Mouse (Mus musculus): ENCODE data around the gene Slc12a9. TPM values are rescaled to one million over a fixed set of nuclear protein-coding genes. Genes with fewer than 3 reads are reported as not detected.
A peak's percentile ranks its signal among the peaks of the same experiment; 100 is the strongest.
"Not testable (repeated sequence)": the region's sequence is repeated elsewhere in the genome, so short reads cannot be mapped to it uniquely, and the experiment has no call there.

Slc12a9 gene
- total and polyA plus RNA-seq, 2 experiments: 4.7 to 20.3 TPM

GRCm38 (mm10) chr5:137287032-137287952, 46.1 kb downstream of the Slc12a9 start, which contains the start of gene Ache:
Gene Ache, plus strand, starts transcription at chr5:137287519.
- 0 out of 2 replicates have a peak, but pooled peaks cover 3% of the 10 kb centered on the region for H3K4me1 ChIP-seq (ENCODE audit: control insufficient read depth, insufficient read depth, low read length)
- peaks cover 10% of the 10 kb centered on the region; the same call in 1 of the 2 replicates for H3K27me3 ChIP-seq (ENCODE audit: control insufficient read depth, insufficient read depth, low read length)
- no peak for DNase-seq (ENCODE audit: extremely low read depth, low read depth, low spot score)
- no peaks in the 10 kb centered on the region for H3K36me3 ChIP-seq (ENCODE audit: control insufficient read depth, insufficient read depth, low read length)
- peak within 1 kb of the TSS; percentile 38; the same call in 1 of the 2 replicates for H3K4me3 ChIP-seq (ENCODE audit: insufficient read depth, low read depth, low read length)
- H3K79me2 ChIP-seq (ENCODE audit: control insufficient read depth, insufficient read depth, low read length): no peaks in the 10 kb centered on the region
- no peak for TF ChIP-seq POLR2A (IDR thresholded peaks at IDR 0.05; ENCODE audit: extremely low read depth, insufficient read depth, low read length)
- TF ChIP-seq CTCF (IDR thresholded peaks at IDR 0.05; ENCODE audit: low read depth, low read length): no peak
- H3K9ac ChIP-seq (ENCODE audit: low read depth, low read length): peak within 1 kb of the TSS; percentile 18; the same call in 1 of the 2 replicates
- 6% methylated on average over 40 of the region's 40 CpGs for WGBS
- H3K27ac ChIP-seq (replicated peaks; ENCODE audit: insufficient read depth, low read depth, low read length): no peak within 1 kb of the TSS

- H3K4me3 ChIP-seq (ENCODE audit: insufficient read depth, low read depth, low read length): no peak overlapping the region
- WGBS: 3% methylated on average over 16 of the region's 16 CpGs
- TF ChIP-seq POLR2A (IDR thresholded peaks at IDR 0.05; ENCODE audit: extremely low read depth, insufficient read depth, low read length) (no peak), CTCF (IDR thresholded peaks at IDR 0.05; ENCODE audit: low read depth, low read length) (peak; percentile 94)
- no peak overlapping the region for H3K27ac ChIP-seq (replicated peaks; ENCODE audit: insufficient read depth, low read depth, low read length)
- DNase-seq (ENCODE audit: extremely low read depth, low read depth, low spot score): peak; percentile 33
- peaks cover 10% of the 10 kb centered on the region; the same call in 1 of the 2 replicates for H3K27me3 ChIP-seq (ENCODE audit: control insufficient read depth, insufficient read depth, low read length)
- no peaks in the 10 kb centered on the region for H3K79me2 ChIP-seq (ENCODE audit: control insufficient read depth, insufficient read depth, low read length)
- H3K36me3 ChIP-seq (ENCODE audit: control insufficient read depth, insufficient read depth, low read length): no peaks in the 10 kb centered on the region
- 0 out of 2 replicates have a peak, but pooled peaks cover 3% of the 10 kb centered on the region for H3K4me1 ChIP-seq (ENCODE audit: control insufficient read depth, insufficient read depth, low read length)
- no peak overlapping the region for H3K9ac ChIP-seq (ENCODE audit: low read depth, low read length)
Measured at GRCm38 (mm10) chr5:137286655-137287031, 46.8 kb downstream of the Slc12a9 start.

GRCm38 (mm10) chr5:137285986-137286385, 47.4 kb downstream of the Slc12a9 start:
- H3K27me3 ChIP-seq (ENCODE audit: control insufficient read depth, insufficient read depth, low read length): peaks cover 10% of the 10 kb centered on the region; the same call in 1 of the 2 replicates
- H3K36me3 ChIP-seq (ENCODE audit: control insufficient read depth, insufficient read depth, low read length): no peaks in the 10 kb centered on the region
- no peak overlapping the region for H3K27ac ChIP-seq (replicated peaks; ENCODE audit: insufficient read depth, low read depth, low read length)
- H3K4me1 ChIP-seq (ENCODE audit: control insufficient read depth, insufficient read depth, low read length): 0 out of 2 replicates have a peak, but pooled peaks cover 3% of the 10 kb centered on the region
- no peak for DNase-seq (ENCODE audit: extremely low read depth, low read depth, low spot score)
- no peak overlapping the region for H3K4me3 ChIP-seq (ENCODE audit: insufficient read depth, low read depth, low read length)
- no peaks in the 10 kb centered on the region for H3K79me2 ChIP-seq (ENCODE audit: control insufficient read depth, insufficient read depth, low read length)
- TF ChIP-seq CTCF (IDR thresholded peaks at IDR 0.05; ENCODE audit: low read depth, low read length): no peak
- TF ChIP-seq POLR2A (IDR thresholded peaks at IDR 0.05; ENCODE audit: extremely low read depth, insufficient read depth, low read length): no peak
- no peak overlapping the region for H3K9ac ChIP-seq (ENCODE audit: low read depth, low read length)
- 50% methylated on average over 7 of the region's 7 CpGs for WGBS

GRCm38 (mm10) chr5:137285045-137285444, 48.4 kb downstream of the Slc12a9 start:
- Histone ChIP-seq H3K36me3 (ENCODE audit: control insufficient read depth, insufficient read depth, low read length) (no peaks in the 10 kb centered on the region), H3K27ac (replicated peaks; ENCODE audit: insufficient read depth, low read depth, low read length) (no peak overlapping the region), H3K4me1 (ENCODE audit: control insufficient read depth, insufficient read depth, low read length) (0 out of 2 replicates have a peak, but pooled peaks cover 3% of the 10 kb centered on the region), H3K9ac (ENCODE audit: low read depth, low read length) (no peak overlapping the region), H3K79me2 (ENCODE audit: control insufficient read depth, insufficient read depth, low read length) (no peaks in the 10 kb centered on the region), H3K4me3 (ENCODE audit: insufficient read depth, low read depth, low read length) (no peak overlapping the region), H3K27me3 (ENCODE audit: control insufficient read depth, insufficient read depth, low read length) (peaks cover 10% of the 10 kb centered on the region; the same call in 1 of the 2 replicates)
- TF ChIP-seq CTCF (IDR thresholded peaks at IDR 0.05; ENCODE audit: low read depth, low read length) (peak; percentile 33; the same call in 1 of the 2 replicates), POLR2A (IDR thresholded peaks at IDR 0.05; ENCODE audit: extremely low read depth, insufficient read depth, low read length) (no peak)
- no peak for DNase-seq (ENCODE audit: extremely low read depth, low read depth, low spot score)
- 55% methylated on average over 5 of the region's 5 CpGs for WGBS

GRCm38 (mm10) chr5:137284411-137284810, 49.0 kb downstream of the Slc12a9 start:
- H3K27ac ChIP-seq (replicated peaks; ENCODE audit: insufficient read depth, low read depth, low read length); H3K9ac ChIP-seq (ENCODE audit: low read depth, low read length); DNase-seq (ENCODE audit: extremely low read depth, low read depth, low spot score); H3K4me3 ChIP-seq (ENCODE audit: insufficient read depth, low read depth, low read length); H3K4me1 ChIP-seq (ENCODE audit: control insufficient read depth, insufficient read depth, low read length); H3K79me2 ChIP-seq (ENCODE audit: control insufficient read depth, insufficient read depth, low read length); H3K36me3 ChIP-seq (ENCODE audit: control insufficient read depth, insufficient read depth, low read length): not testable (repeated sequence)
- 78% methylated on average over 6 of the region's 6 CpGs for WGBS
- peaks cover 10% of the 10 kb centered on the region; the same call in 1 of the 2 replicates for H3K27me3 ChIP-seq (ENCODE audit: control insufficient read depth, insufficient read depth, low read length)

All from liver, adult 2 months (tissue).